Mouse (Mus musculus) colon, adult 2 months (tissue): ENCODE data around the gene Foxq1. TPM values are rescaled to one million over a fixed set of nuclear protein-coding genes. Genes with fewer than 3 reads are reported as not detected.

Source experiments
- polyA plus RNA-seq: library from polyadenylated mRNA; depleted of rRNA; stranded (reverse); fragments of >200 nt; gene quantifications from 2 replicates; pipeline ENCODE4 v1.2.3, GENCODE M21; 2012; rRNA removed

The Foxq1 gene
- 13.2 and 14.0 TPM in 2 replicates for polyA plus RNA-seq

DNA sequence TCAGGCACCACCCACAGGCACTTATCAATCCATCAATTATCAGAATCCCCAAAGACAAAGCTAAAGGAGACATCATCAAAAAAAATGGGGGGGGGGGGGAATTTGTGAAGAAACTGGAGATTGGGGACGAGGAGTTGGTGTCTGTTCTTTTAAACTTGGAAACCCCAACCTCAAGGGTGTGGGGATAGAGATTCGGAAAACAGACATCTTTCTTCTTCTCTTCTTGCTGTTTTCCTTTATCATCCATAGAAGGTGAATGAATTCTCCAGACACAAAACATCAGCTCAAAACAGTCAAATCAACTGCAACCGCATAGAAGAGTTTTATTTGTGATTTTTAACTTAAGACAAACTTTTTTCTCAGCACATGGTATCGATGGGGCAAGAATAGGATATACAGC, at the start of gene Foxq1:
Foxq1 (plus strand) TSS at position 301 of the 400 bp plus-strand sequence.

DNA sequence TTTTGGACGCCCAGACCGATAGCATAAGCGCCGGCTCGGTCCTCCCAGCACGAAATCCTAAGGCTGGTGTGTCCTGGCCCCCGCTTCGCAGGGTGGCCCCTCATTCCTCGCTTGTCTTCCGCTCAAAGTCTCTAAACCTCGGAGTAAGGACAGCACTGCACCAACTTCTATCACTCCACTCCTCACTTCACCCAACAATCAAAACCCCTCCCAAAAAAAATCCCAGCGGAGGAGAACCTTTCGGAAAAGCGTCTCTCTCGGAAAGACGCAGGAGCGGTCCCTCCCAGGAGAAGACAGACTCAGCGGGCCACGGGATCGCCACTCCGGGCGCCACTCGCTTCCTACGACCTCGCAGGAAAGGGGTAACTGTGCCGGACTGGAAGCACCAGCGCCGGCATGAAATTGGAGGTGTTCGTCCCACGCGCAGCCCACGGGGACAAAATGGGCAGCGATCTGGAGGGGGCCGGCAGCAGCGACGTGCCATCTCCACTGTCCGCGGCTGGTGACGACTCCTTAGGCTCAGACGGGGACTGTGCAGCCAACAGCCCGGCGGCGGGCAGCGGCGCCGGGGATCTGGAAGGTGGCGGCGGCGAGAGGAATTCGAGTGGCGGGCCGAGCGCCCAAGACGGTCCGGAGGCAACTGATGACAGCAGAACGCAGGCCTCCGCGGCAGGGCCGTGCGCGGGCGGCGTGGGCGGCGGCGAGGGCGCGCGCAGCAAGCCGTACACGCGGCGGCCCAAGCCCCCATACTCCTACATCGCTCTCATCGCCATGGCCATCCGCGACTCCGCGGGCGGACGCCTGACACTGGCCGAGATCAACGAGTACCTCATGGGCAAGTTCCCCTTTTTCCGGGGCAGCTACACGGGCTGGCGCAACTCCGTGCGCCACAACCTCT, 2.8 kb downstream of the Foxq1 start, which contains the start of gene A530084C06Rik:
A530084C06Rik (minus strand) TSS at position 813 of the 898 bp plus-strand sequence.

Other genes starting within 250 kb of the Foxq1 start
- 0.97 and 1.6 TPM in 2 replicates for gene A530084C06Rik, start 3.2 kb downstream of the Foxq1 start, polyA plus RNA-seq
- 41.0 and 47.4 TPM in 2 replicates for gene Foxf2, start 69.7 kb downstream of the Foxq1 start, polyA plus RNA-seq